Mouse (Mus musculus): Measurements from ENCODE around the gene Ttc8. TPM values are rescaled to one million over a fixed set of nuclear protein-coding genes. Genes with fewer than 3 reads are reported as not detected.

The Ttc8 gene
- polyA plus RNA-seq, 1 experiment from 2014 or later, result 34.9 TPM

DNA sequence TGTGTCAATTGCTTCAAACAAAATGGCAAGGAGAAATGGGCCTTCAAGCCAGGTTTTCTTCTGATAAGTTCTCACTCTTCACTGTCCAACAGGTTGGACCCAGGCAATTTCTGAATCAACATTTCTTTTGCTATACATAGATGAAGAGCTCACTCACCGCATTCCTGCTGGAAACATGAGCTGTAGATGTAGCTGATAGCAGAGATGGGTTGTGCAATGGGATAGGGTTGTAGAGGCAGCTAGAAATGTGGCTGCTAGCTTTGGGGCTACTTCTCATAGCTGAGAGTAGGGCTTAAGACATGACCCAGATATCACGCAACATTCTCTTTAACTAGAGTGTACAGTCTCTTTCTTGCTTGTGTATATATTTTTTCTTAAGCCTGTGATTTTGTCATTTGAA is 84.4 kb downstream of the Ttc8 start:
- H3K36me3 ChIP-seq (ENCODE audit: control insufficient read depth, insufficient read depth, low read length), result no peaks in the 10 kb centered on the region
- no peaks in the 10 kb centered on the region for H3K27me3 ChIP-seq (replicated peaks; ENCODE audit: control insufficient read depth, insufficient read depth, low read length)
- no peak for ATAC-seq
- no peaks in the 10 kb centered on the region for H3K4me1 ChIP-seq (ENCODE audit: control insufficient read depth, insufficient read depth, low read depth, low read length)
- WGBS, result 98% methylated on average over 2 of the region's 2 CpGs
- no peak overlapping the region for H3K27ac ChIP-seq (ENCODE audit: low read depth, low read length)
- H3K9ac ChIP-seq (ENCODE audit: low read depth, low read length), result no peak overlapping the region
- no peak overlapping the region for H3K4me2 ChIP-seq (ENCODE audit: low read length)
- no peak overlapping the region for H3K4me3 ChIP-seq (ENCODE audit: low read length)
- H3K9me3 ChIP-seq (ENCODE audit: control insufficient read depth, low read length), result no peaks in the 10 kb centered on the region

DNA sequence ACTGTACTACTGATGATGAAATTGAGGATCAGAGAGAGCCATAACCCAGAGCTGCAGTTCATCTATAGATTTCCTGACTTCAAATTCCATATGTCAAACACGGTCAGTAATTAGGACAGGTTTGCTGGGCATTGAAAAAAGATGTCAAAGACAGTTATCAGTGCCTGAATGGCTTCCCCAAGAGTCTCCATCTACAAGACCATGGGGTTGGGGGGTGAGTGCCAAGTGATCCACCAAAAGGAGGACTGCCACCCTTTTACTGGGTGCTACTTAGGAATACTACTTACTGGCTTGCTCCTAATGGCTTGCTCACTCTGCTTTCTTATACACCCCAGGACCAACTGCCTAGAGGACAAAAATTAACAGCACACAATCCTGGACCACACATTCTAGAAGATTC is 88.4 kb downstream of the Ttc8 start:
- H3K4me3 ChIP-seq (ENCODE audit: low read length), result no peak overlapping the region
- no peak overlapping the region for H3K27ac ChIP-seq (ENCODE audit: low read depth, low read length)
- H3K9ac ChIP-seq (ENCODE audit: low read depth, low read length), result no peak overlapping the region
- no peaks in the 10 kb centered on the region for H3K9me3 ChIP-seq (ENCODE audit: control insufficient read depth, low read length)
- peaks cover 16% of the 10 kb centered on the region for H3K4me1 ChIP-seq (ENCODE audit: control insufficient read depth, insufficient read depth, low read depth, low read length)
- no peak overlapping the region for H3K4me2 ChIP-seq (ENCODE audit: low read length)
- no peak for ATAC-seq
- 68% methylated on average over 1 of the region's 1 CpGs for WGBS
- H3K27me3 ChIP-seq (replicated peaks; ENCODE audit: control insufficient read depth, insufficient read depth, low read length), result no peaks in the 10 kb centered on the region
- no peaks in the 10 kb centered on the region for H3K36me3 ChIP-seq (ENCODE audit: control insufficient read depth, insufficient read depth, low read length)

DNA sequence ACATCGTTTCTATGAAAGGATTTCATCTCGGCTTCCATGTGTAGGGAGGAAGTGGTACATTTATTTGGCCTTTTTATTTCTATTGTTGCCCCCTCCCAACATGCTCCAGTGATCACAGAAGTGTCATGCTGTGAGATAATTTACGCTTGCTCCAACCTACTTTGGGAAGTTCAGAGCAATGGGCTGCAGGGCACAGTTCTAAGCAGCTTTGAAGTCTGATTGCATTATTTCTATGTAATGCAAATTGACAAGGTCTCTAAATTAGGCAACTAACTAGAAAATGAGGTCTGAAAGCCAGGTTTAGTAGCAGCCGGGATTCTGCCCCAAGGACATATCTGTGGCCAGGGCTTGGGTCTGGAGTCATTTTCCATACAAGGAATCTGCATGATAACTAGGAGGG is 89.1 kb downstream of the Ttc8 start:
- WGBS, result 15% methylated on average over 4 of the region's 4 CpGs
- no peaks in the 10 kb centered on the region for H3K9me3 ChIP-seq (ENCODE audit: control insufficient read depth, low read length)
- H3K36me3 ChIP-seq (ENCODE audit: control insufficient read depth, insufficient read depth, low read length), result no peaks in the 10 kb centered on the region
- no peak overlapping the region for H3K9ac ChIP-seq (ENCODE audit: low read depth, low read length)
- H3K4me2 ChIP-seq (ENCODE audit: low read length), result no peak overlapping the region
- no peak overlapping the region for H3K27ac ChIP-seq (ENCODE audit: low read depth, low read length)
- no peak for ATAC-seq
- no peak overlapping the region for H3K4me3 ChIP-seq (ENCODE audit: low read length)
- no peaks in the 10 kb centered on the region for H3K27me3 ChIP-seq (replicated peaks; ENCODE audit: control insufficient read depth, insufficient read depth, low read length)
- peaks cover 16% of the 10 kb centered on the region for H3K4me1 ChIP-seq (ENCODE audit: control insufficient read depth, insufficient read depth, low read depth, low read length)

DNA sequence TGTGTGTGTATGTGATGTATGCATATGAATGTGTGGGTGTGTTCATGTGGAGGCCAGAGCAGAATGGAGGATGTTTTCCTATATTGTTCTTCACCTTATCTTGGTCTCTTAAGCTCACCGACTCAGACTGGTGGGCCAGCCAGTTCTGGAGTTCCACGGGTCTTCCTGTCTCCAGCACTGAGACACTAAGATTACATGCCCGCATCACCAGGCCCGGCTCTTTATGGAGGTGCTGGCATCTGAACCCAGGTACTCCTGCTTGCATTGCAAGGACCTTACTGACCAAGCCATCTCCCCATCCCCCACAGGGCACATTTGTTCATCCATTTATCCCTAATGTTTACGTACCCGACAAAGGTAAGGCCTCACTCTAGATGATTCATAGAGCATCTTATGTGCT is 89.7 kb downstream of the Ttc8 start:
- no peak overlapping the region for H3K27ac ChIP-seq (ENCODE audit: low read depth, low read length)

DNA sequence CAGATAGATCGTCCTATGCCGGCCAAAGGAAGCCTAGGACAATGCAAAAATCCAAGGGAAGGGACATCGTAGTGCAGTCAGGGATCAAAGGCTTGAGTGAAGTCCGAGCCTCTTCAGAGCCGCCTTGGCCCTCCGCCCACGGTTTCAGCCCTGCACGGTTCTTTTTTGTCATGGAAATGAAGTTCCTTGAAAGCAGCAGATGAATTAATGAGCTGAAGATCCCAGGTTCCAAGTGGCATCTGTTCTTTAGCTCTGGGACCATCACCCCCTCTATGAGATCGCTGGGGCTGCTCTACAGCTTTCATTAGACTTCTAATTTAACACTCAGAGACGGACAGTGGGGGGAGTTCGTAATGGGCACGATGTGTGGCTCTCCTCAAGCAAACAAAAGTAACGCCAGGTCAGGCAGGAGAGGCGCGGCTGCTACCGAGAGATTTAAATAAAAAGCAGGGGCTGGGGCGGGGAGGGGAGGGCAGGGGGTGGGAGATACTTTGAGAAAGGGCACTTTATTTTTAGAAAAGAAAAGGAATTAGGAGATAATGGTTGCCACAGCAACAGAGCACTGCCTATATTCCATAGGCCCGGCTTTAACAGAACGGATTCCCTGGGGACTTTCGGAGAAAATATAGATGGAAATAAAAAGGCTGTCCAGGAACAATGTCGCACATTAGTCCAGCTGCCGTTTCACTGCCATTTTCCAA is 90.9 kb downstream of the Ttc8 start:
- peak; percentile 91 for ATAC-seq
- WGBS, result 3% methylated on average over 22 of the region's 22 CpGs
- Histone ChIP-seq H3K4me3 (ENCODE audit: low read length) (no peak overlapping the region; the same call in 1 of the 2 replicates), H3K27me3 (replicated peaks; ENCODE audit: control insufficient read depth, insufficient read depth, low read length) (no peaks in the 10 kb centered on the region), H3K36me3 (ENCODE audit: control insufficient read depth, insufficient read depth, low read length) (no peaks in the 10 kb centered on the region), H3K9ac (ENCODE audit: low read depth, low read length) (no peak overlapping the region), H3K27ac (ENCODE audit: low read depth, low read length) (peak overlapping the region; percentile 64), H3K9me3 (ENCODE audit: control insufficient read depth, low read length) (no peaks in the 10 kb centered on the region), H3K4me2 (ENCODE audit: low read length) (peak overlapping the region; percentile 48), H3K4me1 (ENCODE audit: control insufficient read depth, insufficient read depth, low read depth, low read length) (peaks cover 16% of the 10 kb centered on the region)

More for the DNA sequence above, 89.7 kb downstream of the Ttc8 start:
- Histone ChIP-seq H3K4me1 (ENCODE audit: control insufficient read depth, insufficient read depth, low read depth, low read length) (peaks cover 16% of the 10 kb centered on the region), H3K9ac (ENCODE audit: low read depth, low read length) (no peak overlapping the region), H3K27me3 (replicated peaks; ENCODE audit: control insufficient read depth, insufficient read depth, low read length) (no peaks in the 10 kb centered on the region), H3K9me3 (ENCODE audit: control insufficient read depth, low read length) (no peaks in the 10 kb centered on the region), H3K4me2 (ENCODE audit: low read length) (no peak overlapping the region), H3K36me3 (ENCODE audit: control insufficient read depth, insufficient read depth, low read length) (no peaks in the 10 kb centered on the region), H3K4me3 (ENCODE audit: low read length) (no peak overlapping the region)
- ATAC-seq, result no peak
- 61% methylated on average over 6 of the region's 6 CpGs for WGBS

DNA sequence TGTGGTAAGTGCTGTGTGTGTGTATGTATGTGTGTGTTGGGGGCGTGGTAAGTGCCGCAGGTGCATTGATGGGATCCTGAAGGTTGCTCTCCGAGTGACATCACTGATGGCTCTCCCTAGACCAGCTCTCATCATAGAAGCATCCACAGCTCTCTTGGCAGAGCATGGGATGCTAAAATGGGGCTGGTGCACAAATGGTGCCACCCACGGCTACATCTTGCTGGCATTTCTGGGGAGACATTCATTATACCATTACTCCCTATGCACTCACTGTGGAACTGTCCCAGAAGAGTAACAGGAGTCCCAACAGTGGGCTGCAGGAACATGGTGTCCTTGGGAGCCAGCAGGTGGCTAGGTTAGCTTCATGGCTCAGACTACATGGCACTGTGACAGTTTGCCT is 95.5 kb downstream of the Ttc8 start:
- Histone ChIP-seq H3K4me3 (ENCODE audit: low read length) (no peak overlapping the region), H3K36me3 (ENCODE audit: control insufficient read depth, insufficient read depth, low read length) (no peaks in the 10 kb centered on the region), H3K27ac (ENCODE audit: low read depth, low read length) (no peak overlapping the region), H3K4me2 (ENCODE audit: low read length) (no peak overlapping the region), H3K27me3 (replicated peaks; ENCODE audit: control insufficient read depth, insufficient read depth, low read length) (no peaks in the 10 kb centered on the region), H3K4me1 (ENCODE audit: control insufficient read depth, insufficient read depth, low read depth, low read length) (peaks cover 10% of the 10 kb centered on the region), H3K9me3 (ENCODE audit: control insufficient read depth, low read length) (no peaks in the 10 kb centered on the region), H3K9ac (ENCODE audit: low read depth, low read length) (no peak overlapping the region)
- WGBS, result 90% methylated on average over 4 of the region's 4 CpGs
- ATAC-seq, result no peak

DNA sequence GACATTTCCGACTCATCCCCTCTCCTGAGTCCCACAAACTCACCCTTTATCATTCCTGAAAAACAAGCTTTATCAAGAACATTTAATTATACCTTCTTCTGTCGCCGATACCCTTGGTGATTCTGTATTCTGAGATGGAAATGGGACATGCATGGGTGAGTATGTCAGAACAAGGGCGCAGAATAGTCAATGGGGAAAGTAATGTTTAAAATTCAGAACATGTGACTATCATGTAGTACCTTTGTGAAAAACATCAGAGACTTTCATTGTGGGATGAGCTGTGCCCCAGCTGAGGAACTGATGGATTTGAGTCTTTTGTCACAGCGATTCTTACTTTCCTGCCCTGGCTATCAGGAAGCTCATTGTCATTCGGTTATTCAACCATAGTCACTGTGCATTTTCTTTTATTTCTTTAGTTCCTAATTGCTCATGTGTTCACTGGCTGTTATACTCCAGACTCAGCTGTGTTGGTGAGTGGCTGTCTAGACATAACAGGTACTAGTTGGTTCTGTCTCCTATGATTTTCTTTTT is 104.1 kb downstream of the Ttc8 start:
- Histone ChIP-seq H3K9me3 (ENCODE audit: control insufficient read depth, low read length) (no peaks in the 10 kb centered on the region), H3K36me3 (ENCODE audit: control insufficient read depth, insufficient read depth, low read length) (no peaks in the 10 kb centered on the region), H3K4me1 (ENCODE audit: control insufficient read depth, insufficient read depth, low read depth, low read length) (no peaks in the 10 kb centered on the region), H3K27me3 (replicated peaks; ENCODE audit: control insufficient read depth, insufficient read depth, low read length) (no peaks in the 10 kb centered on the region), H3K9ac (ENCODE audit: low read depth, low read length) (no peak overlapping the region), H3K4me3 (ENCODE audit: low read length) (no peak overlapping the region), H3K27ac (ENCODE audit: low read depth, low read length) (no peak overlapping the region), H3K4me2 (ENCODE audit: low read length) (no peak overlapping the region)
- no peak for ATAC-seq
- WGBS, result 54% methylated on average over 6 of the region's 6 CpGs

DNA sequence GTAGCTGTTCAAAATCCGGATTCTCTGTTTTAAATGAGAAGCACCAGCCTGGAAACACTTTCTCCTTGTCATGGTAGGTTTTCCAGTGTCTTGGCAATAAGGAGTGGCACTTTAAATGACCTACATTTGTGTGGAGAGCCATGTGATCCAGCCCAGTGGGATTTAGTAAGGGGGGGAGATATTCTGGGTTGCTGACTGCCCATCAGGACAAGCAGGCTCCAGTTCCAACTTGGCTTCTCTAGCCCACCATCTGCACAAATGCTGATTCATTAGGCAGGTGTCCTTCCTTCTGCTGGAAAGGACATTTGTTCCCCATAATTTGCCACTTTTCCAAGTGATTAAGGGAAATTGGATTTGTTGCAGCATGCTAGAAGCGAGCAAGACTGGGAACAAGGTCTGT is 105.9 kb downstream of the Ttc8 start:
- H3K4me2 ChIP-seq (ENCODE audit: low read length), result no peak overlapping the region
- H3K27ac ChIP-seq (ENCODE audit: low read depth, low read length), result no peak overlapping the region
- H3K4me1 ChIP-seq (ENCODE audit: control insufficient read depth, insufficient read depth, low read depth, low read length), result peaks cover 4% of the 10 kb centered on the region; the same call in 1 of the 2 replicates
- no peaks in the 10 kb centered on the region for H3K27me3 ChIP-seq (replicated peaks; ENCODE audit: control insufficient read depth, insufficient read depth, low read length)
- no peak overlapping the region for H3K9ac ChIP-seq (ENCODE audit: low read depth, low read length)
- no peak overlapping the region for H3K4me3 ChIP-seq (ENCODE audit: low read length)
- peak; percentile 73 for ATAC-seq
- no peaks in the 10 kb centered on the region for H3K9me3 ChIP-seq (ENCODE audit: control insufficient read depth, low read length)
- 70% methylated on average over 2 of the region's 2 CpGs for WGBS
- no peaks in the 10 kb centered on the region for H3K36me3 ChIP-seq (ENCODE audit: control insufficient read depth, insufficient read depth, low read length)

DNA sequence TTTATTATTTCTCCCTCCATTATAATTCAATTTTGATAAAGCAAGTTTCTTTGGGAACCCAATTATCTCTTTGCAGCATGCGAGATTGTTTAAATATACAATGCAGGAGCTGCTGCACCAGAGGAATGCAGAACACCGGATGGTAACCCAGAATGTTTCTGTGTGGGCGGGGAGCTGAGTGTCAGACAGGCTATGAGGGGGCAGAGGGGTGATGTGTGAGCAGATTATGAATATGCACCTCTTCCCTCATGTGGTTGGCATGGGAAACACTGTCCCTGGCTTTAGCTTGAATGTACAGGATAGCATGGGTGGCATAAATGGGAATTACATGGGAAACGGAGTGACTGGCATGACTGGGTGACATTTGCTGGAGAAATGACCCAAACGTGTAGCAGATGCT is 108.3 kb downstream of the Ttc8 start:
- H3K4me2 ChIP-seq (ENCODE audit: low read length), result no peak overlapping the region
- no peak overlapping the region for H3K9ac ChIP-seq (ENCODE audit: low read depth, low read length)
- H3K36me3 ChIP-seq (ENCODE audit: control insufficient read depth, insufficient read depth, low read length), result no peaks in the 10 kb centered on the region
- no peaks in the 10 kb centered on the region for H3K27me3 ChIP-seq (replicated peaks; ENCODE audit: control insufficient read depth, insufficient read depth, low read length)
- H3K4me3 ChIP-seq (ENCODE audit: low read length), result no peak overlapping the region
- ATAC-seq, result 0 out of 2 replicates have a peak, but pooled peaks have one; percentile 16
- 40% methylated on average over 5 of the region's 5 CpGs for WGBS
- no peaks in the 10 kb centered on the region for H3K9me3 ChIP-seq (ENCODE audit: control insufficient read depth, low read length)
- no peak overlapping the region for H3K27ac ChIP-seq (ENCODE audit: low read depth, low read length)
- peaks cover 4% of the 10 kb centered on the region; the same call in 1 of the 2 replicates for H3K4me1 ChIP-seq (ENCODE audit: control insufficient read depth, insufficient read depth, low read depth, low read length)
